Mouse (Mus musculus): ENCODE results near the gene Mtif3. TPM values are rescaled to one million over a fixed set of nuclear protein-coding genes. Genes with fewer than 3 reads are reported as not detected.
"Not testable (repeated sequence)": the region's sequence is repeated elsewhere in the genome, so short reads cannot be mapped to it uniquely, and the experiment has no call there.

Gene Mtif3
- polyA plus RNA-seq, 1 experiment from 2014 or later, result 20.8 TPM

- Histone ChIP-seq H3K36me3 (no peaks in the 10 kb centered on the region), H3K27ac (replicated peaks) (no peak overlapping the region), H3K4me3 (no peak overlapping the region), H3K27me3 (ENCODE audit: low read depth, poor library complexity, severe bottlenecking) (peaks cover 14% of the 10 kb centered on the region), H3K4me1 (peaks cover 17% of the 10 kb centered on the region), H3K9me3 (replicated peaks) (no peaks in the 10 kb centered on the region)
- DNase-seq (ENCODE audit: low spot score), result no peak
- WGBS, result 78% methylated on average over 5 of the region's 5 CpGs
These were observed 40.1 kb downstream of the Mtif3 start for GRCm38 (mm10) chr5:146923547-146923946.

- no peak overlapping the region for H3K27ac ChIP-seq (replicated peaks)
- peaks cover 17% of the 10 kb centered on the region for H3K4me1 ChIP-seq
- no peak for DNase-seq (ENCODE audit: low spot score)
- H3K4me3 ChIP-seq, result no peak overlapping the region
- no peaks in the 10 kb centered on the region for H3K9me3 ChIP-seq (replicated peaks)
- H3K36me3 ChIP-seq, result no peaks in the 10 kb centered on the region
- WGBS, result 47% methylated on average over 8 of the region's 8 CpGs
- peaks cover 14% of the 10 kb centered on the region for H3K27me3 ChIP-seq (ENCODE audit: low read depth, poor library complexity, severe bottlenecking)
These were observed 42.4 kb downstream of the Mtif3 start for GRCm38 (mm10) chr5:146921224-146921623.

- Histone ChIP-seq H3K4me3 (peak overlapping the region; percentile 47), H3K36me3 (no peaks in the 10 kb centered on the region), H3K9me3 (replicated peaks) (no peaks in the 10 kb centered on the region), H3K4me1 (peaks cover 17% of the 10 kb centered on the region), H3K27ac (replicated peaks) (peak overlapping the region; percentile 70), H3K27me3 (ENCODE audit: low read depth, poor library complexity, severe bottlenecking) (peaks cover 14% of the 10 kb centered on the region)
- WGBS, result 6% methylated on average over 26 of the region's 27 CpGs
- no peak for DNase-seq (ENCODE audit: low spot score)
These were observed 43.1 kb downstream of the Mtif3 start for GRCm38 (mm10) chr5:146920314-146921161.

GRCm38 (mm10) chr5:146919874-146920273 is 43.7 kb downstream of the Mtif3 start:
- peak overlapping the region; percentile 70 for H3K27ac ChIP-seq (replicated peaks)
- no peaks in the 10 kb centered on the region for H3K36me3 ChIP-seq
- H3K9me3 ChIP-seq (replicated peaks), result no peaks in the 10 kb centered on the region
- peaks cover 17% of the 10 kb centered on the region for H3K4me1 ChIP-seq
- peaks cover 14% of the 10 kb centered on the region for H3K27me3 ChIP-seq (ENCODE audit: low read depth, poor library complexity, severe bottlenecking)
- DNase-seq (ENCODE audit: low spot score), result no peak
- H3K4me3 ChIP-seq, result peak overlapping the region; percentile 47
- 36% methylated on average over 6 of the region's 6 CpGs for WGBS

- not testable (repeated sequence) for DNase-seq (ENCODE audit: low spot score); H3K9me3 ChIP-seq (replicated peaks); H3K4me3 ChIP-seq; H3K27ac ChIP-seq (replicated peaks); H3K36me3 ChIP-seq
- H3K27me3 ChIP-seq (ENCODE audit: low read depth, poor library complexity, severe bottlenecking), result peaks cover 32% of the 10 kb centered on the region
- 87% methylated on average over 6 of the region's 6 CpGs for WGBS
- H3K4me1 ChIP-seq, result peaks cover 18% of the 10 kb centered on the region
These were observed 46.2 kb downstream of the Mtif3 start for GRCm38 (mm10) chr5:146917357-146917756.

GRCm38 (mm10) chr5:146916806-146917205 is 46.8 kb downstream of the Mtif3 start:
- 39% methylated on average over 6 of the region's 6 CpGs for WGBS

GRCm38 (mm10) chr5:146916273-146916672 is 47.3 kb downstream of the Mtif3 start:
- WGBS, result 68% methylated on average over 8 of the region's 8 CpGs
- Histone ChIP-seq H3K36me3 (no peaks in the 10 kb centered on the region), H3K27me3 (ENCODE audit: low read depth, poor library complexity, severe bottlenecking) (peaks cover 40% of the 10 kb centered on the region), H3K27ac (replicated peaks) (no peak overlapping the region), H3K9me3 (replicated peaks) (no peaks in the 10 kb centered on the region), H3K4me3 (no peak overlapping the region), H3K4me1 (peaks cover 21% of the 10 kb centered on the region)
- no peak for DNase-seq (ENCODE audit: low spot score)

More at GRCm38 (mm10) chr5:146916806-146917205, 46.8 kb downstream of the Mtif3 start:
- DNase-seq (ENCODE audit: low spot score), result no peak
- H3K4me1 ChIP-seq, result peaks cover 21% of the 10 kb centered on the region
- no peaks in the 10 kb centered on the region for H3K9me3 ChIP-seq (replicated peaks)
- peaks cover 36% of the 10 kb centered on the region for H3K27me3 ChIP-seq (ENCODE audit: low read depth, poor library complexity, severe bottlenecking)
- no peak overlapping the region for H3K4me3 ChIP-seq
- H3K27ac ChIP-seq (replicated peaks), result no peak overlapping the region
- no peaks in the 10 kb centered on the region for H3K36me3 ChIP-seq

- WGBS, result 29% methylated on average over 9 of the region's 9 CpGs
These were observed 49.4 kb downstream of the Mtif3 start for GRCm38 (mm10) chr5:146914088-146914766.

GRCm38 (mm10) chr5:146913355-146913754 is 50.2 kb downstream of the Mtif3 start:
- no peak for DNase-seq (ENCODE audit: low spot score)
- H3K9me3 ChIP-seq (replicated peaks), result no peaks in the 10 kb centered on the region
- peaks cover 31% of the 10 kb centered on the region for H3K27me3 ChIP-seq (ENCODE audit: low read depth, poor library complexity, severe bottlenecking)
- 80% methylated on average over 7 of the region's 7 CpGs for WGBS
- peaks cover 5% of the 10 kb centered on the region for H3K4me1 ChIP-seq
- H3K36me3 ChIP-seq, result no peaks in the 10 kb centered on the region
- H3K27ac ChIP-seq (replicated peaks), result no peak overlapping the region
- H3K4me3 ChIP-seq, result no peak overlapping the region

More at GRCm38 (mm10) chr5:146914088-146914766, 49.4 kb downstream of the Mtif3 start:
- H3K27ac ChIP-seq (replicated peaks), result no peak overlapping the region
- no peaks in the 10 kb centered on the region for H3K9me3 ChIP-seq (replicated peaks)
- no peak overlapping the region for H3K4me3 ChIP-seq
- H3K27me3 ChIP-seq (ENCODE audit: low read depth, poor library complexity, severe bottlenecking), result peaks cover 31% of the 10 kb centered on the region
- H3K4me1 ChIP-seq, result peaks cover 5% of the 10 kb centered on the region
- H3K36me3 ChIP-seq, result no peaks in the 10 kb centered on the region
- DNase-seq (ENCODE audit: low spot score), result peak; percentile 64

- 21% methylated on average over 9 of the region's 9 CpGs for WGBS
- no peaks in the 10 kb centered on the region for H3K9me3 ChIP-seq (replicated peaks)
- H3K27ac ChIP-seq (replicated peaks), result no peak overlapping the region
- no peaks in the 10 kb centered on the region for H3K36me3 ChIP-seq
- peaks cover 41% of the 10 kb centered on the region for H3K27me3 ChIP-seq (ENCODE audit: low read depth, poor library complexity, severe bottlenecking)
- no peak for DNase-seq (ENCODE audit: low spot score)
- no peak overlapping the region for H3K4me3 ChIP-seq
- H3K4me1 ChIP-seq, result peaks cover 9% of the 10 kb centered on the region
These were observed 51.4 kb downstream of the Mtif3 start for GRCm38 (mm10) chr5:146912206-146912605.

- no peaks in the 10 kb centered on the region for H3K9me3 ChIP-seq (replicated peaks)
- 50% methylated on average over 11 of the region's 11 CpGs for WGBS
- peaks cover 12% of the 10 kb centered on the region for H3K4me1 ChIP-seq
- no peaks in the 10 kb centered on the region for H3K36me3 ChIP-seq
- peaks cover 35% of the 10 kb centered on the region for H3K27me3 ChIP-seq (ENCODE audit: low read depth, poor library complexity, severe bottlenecking)
- DNase-seq (ENCODE audit: low spot score), result no peak
- no peak overlapping the region for H3K4me3 ChIP-seq
- no peak overlapping the region for H3K27ac ChIP-seq (replicated peaks)
These were observed 55.0 kb downstream of the Mtif3 start for GRCm38 (mm10) chr5:146908629-146909028.

GRCm38 (mm10) chr5:146907533-146907932 is 56.1 kb downstream of the Mtif3 start:
- H3K36me3 ChIP-seq, result no peaks in the 10 kb centered on the region
- no peaks in the 10 kb centered on the region for H3K9me3 ChIP-seq (replicated peaks)
- no peak overlapping the region for H3K27ac ChIP-seq (replicated peaks)
- no peak for DNase-seq (ENCODE audit: low spot score)
- peaks cover 12% of the 10 kb centered on the region for H3K4me1 ChIP-seq
- WGBS, result 56% methylated on average over 5 of the region's 5 CpGs
- peaks cover 24% of the 10 kb centered on the region for H3K27me3 ChIP-seq (ENCODE audit: low read depth, poor library complexity, severe bottlenecking)
- H3K4me3 ChIP-seq, result no peak overlapping the region

Data from midbrain, embryonic 10.5 days (tissue).